Mouse (Mus musculus) hindbrain, postnatal 0 days (tissue): ENCODE results near the gene Hivep2. TPM values are rescaled to one million over a fixed set of nuclear protein-coding genes. Genes with fewer than 3 reads are reported as not detected.

Experiments
- ATAC-seq: fragments of 200-750 bp; cut with Nextera tagmentation; 2 replicates; pipeline ENCODE4 v1.8.0; 2017; ENCODE audit warnings: mild to moderate bottlenecking, moderate TSS enrichment, moderate library complexity
- DNase-seq: peaks from one replicate; pipeline ENCODE4 v3.0.0-alpha.2; 2015; ENCODE audit warnings: low spot score
- H3K27ac ChIP-seq: fragments of 300-500 bp; sonication (generic); 2 replicates; pipeline ENCODE4 v1.5.1; 2014; ENCODE audit warnings: mild to moderate bottlenecking
- H3K27me3 ChIP-seq: fragments of 300-500 bp; sonication (generic); 2 replicates; pipeline ENCODE4 v1.6.1; 2014; ENCODE audit warnings: low read length, mixed read lengths; ENCODE audit not compliant: insufficient read depth
- H3K36me3 ChIP-seq: fragments of 300-500 bp; sonication (generic); 2 replicates; pipeline ENCODE4 v1.6.1; 2014; ENCODE audit warnings: low read length, mixed read lengths; ENCODE audit not compliant: insufficient read depth
- H3K4me1 ChIP-seq: fragments of 300-500 bp; sonication (generic); 2 replicates; pipeline ENCODE4 v1.6.1; 2014; ENCODE audit warnings: antibody characterized with exemption, low read length, mixed read lengths; ENCODE audit not compliant: insufficient read depth
- H3K4me2 ChIP-seq: fragments of 300-500 bp; sonication (generic); 2 replicates; pipeline ENCODE4 v1.6.1; 2014; ENCODE audit warnings: low read depth, mild to moderate bottlenecking, low read length, moderate library complexity, mixed read lengths
- H3K4me3 ChIP-seq: fragments of 300-500 bp; sonication (generic); 2 replicates; pipeline ENCODE4 v1.5.1; 2014; ENCODE audit warnings: low read length
- H3K9ac ChIP-seq: fragments of 300-500 bp; sonication (generic); replicated peaks from 2 replicates; pipeline ENCODE4 v1.6.1; 2014; ENCODE audit warnings: mild to moderate bottlenecking, low read length, moderate library complexity, mixed read lengths
- H3K9me3 ChIP-seq: fragments of 300-500 bp; sonication (generic); 2 replicates; pipeline ENCODE4 v1.6.1; 2016; ENCODE audit warnings: low read length, mixed read lengths
- CTCF ChIP-seq: IDR thresholded peaks from 2 replicates; pipeline ENCODE4 v1.5.1; 2016; ENCODE audit warnings: antibody characterized with exemption, control low read depth, low read depth
- WGBS: fragments of 180-500 bp; shearing (Covaris S2); extraction: QIAGEN DNeasy Blood & Tissue Kit; methylation state at CpG from one replicate; pipeline ENCODE4 v1.1.7; 2014; 5-methylcytosine and 5-hydroxymethylcytosine counted together
- polyA plus RNA-seq: library from polyadenylated mRNA; unstranded; fragments of >200 nt; fragmentation: Nextera tagmentation; extraction: Ambion mirVana; gene quantifications from 2 replicates; pipeline ENCODE4 v1.2.1, GENCODE M21; 2015
- total RNA-seq: library from RNA; depleted of rRNA; stranded (reverse); fragments of >200 nt; gene quantifications from 2 replicates; pipeline ENCODE4 v1.2.3, GENCODE M21; 2014

Gene Hivep2
- total and polyA plus RNA-seq, 2 experiments from 2014 or later = 13.6 to 43.5 TPM

DNA sequence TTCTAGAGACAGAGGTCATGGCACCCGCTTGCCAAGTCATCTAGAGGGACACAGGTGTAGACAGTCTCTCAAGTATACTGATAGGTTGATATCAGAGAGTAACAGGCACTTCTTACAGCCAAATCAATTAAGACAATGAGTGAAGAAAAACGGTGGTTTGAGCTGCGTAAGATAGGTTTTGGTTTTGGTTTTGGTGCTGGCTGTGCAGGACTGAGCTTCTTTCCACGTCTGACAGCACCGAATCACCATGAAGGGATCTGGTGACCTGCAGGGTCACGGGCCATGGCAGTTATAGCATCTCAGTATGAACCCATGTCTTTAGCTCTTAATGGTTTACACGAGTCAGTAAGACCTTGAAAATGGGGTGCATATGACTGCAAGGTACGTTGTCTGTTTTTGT is 84.7 kb downstream of the Hivep2 start:
- no peak for ATAC-seq
- no peak overlapping the region for H3K9ac ChIP-seq
- no peaks in the 10 kb centered on the region for H3K27me3 ChIP-seq
- WGBS = 94% methylated on average over 8 of the region's 8 CpGs
- H3K27ac ChIP-seq = no peak overlapping the region
- no peak overlapping the region for H3K4me3 ChIP-seq
- peaks cover 12% of the 10 kb centered on the region; the same call in 1 of the 2 replicates for H3K4me1 ChIP-seq
- no peaks in the 10 kb centered on the region for H3K36me3 ChIP-seq
- H3K4me2 ChIP-seq = no peak overlapping the region
- no peak for DNase-seq
- no peaks in the 10 kb centered on the region for H3K9me3 ChIP-seq
- no peak for TF ChIP-seq CTCF

DNA sequence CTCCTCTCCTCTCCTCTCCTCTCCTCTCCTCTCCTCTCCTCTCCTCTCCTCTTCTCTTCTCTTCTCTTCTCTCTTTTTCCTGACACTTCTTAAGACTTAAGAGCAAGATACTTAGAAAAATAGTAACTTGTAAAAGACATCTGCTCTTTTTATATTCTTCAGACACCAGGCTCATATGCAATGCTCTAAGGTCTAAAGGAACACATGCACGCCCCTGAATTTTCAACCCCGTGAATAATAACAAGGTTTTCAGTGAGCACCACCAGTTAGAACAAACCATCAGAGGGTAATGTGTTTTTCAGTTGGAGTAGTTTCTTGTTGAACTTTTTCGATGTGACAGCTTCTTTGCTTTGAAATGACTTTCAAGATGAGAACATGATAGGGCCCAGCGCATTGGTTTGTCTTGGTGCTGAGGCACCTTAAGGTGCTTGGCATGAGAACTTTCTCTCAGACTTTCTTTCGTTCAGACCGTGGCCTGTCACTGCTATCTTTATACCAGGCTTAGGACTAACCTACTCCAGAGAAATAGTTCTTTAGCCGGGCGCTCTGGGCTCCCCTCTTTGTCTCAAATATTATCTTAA is 86.3 kb downstream of the Hivep2 start:
- Histone ChIP-seq H3K4me2 (no peak overlapping the region), H3K9me3 (no peaks in the 10 kb centered on the region), H3K27ac (no peak overlapping the region), H3K9ac (no peak overlapping the region), H3K4me1 (peaks cover 18% of the 10 kb centered on the region), H3K27me3 (no peaks in the 10 kb centered on the region), H3K36me3 (no peaks in the 10 kb centered on the region), H3K4me3 (no peak overlapping the region)
- WGBS = 92% methylated on average over 8 of the region's 8 CpGs
- no peak for TF ChIP-seq CTCF
- ATAC-seq (no peak), DNase-seq (no peak)

DNA sequence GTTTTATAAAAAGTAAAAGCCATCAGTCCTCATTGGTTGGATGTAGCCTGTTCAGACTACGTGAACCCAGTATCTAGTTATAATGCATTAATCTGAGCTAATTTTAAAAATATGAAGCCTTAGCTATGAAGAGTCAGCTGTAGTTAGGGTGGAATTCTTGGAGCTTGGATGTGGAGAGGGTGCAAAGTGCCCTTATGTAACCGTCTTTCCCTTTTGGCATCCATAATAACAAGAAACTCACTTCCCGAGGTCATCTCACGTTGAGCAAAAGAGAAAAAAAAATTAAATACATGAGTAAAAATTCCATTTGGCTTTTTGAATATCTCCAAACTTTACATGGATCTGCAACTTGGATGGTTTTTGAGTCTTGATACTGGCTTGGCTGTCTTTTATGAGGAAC is 89.0 kb downstream of the Hivep2 start:
- ATAC-seq = no peak
- DNase-seq = no peak

DNA sequence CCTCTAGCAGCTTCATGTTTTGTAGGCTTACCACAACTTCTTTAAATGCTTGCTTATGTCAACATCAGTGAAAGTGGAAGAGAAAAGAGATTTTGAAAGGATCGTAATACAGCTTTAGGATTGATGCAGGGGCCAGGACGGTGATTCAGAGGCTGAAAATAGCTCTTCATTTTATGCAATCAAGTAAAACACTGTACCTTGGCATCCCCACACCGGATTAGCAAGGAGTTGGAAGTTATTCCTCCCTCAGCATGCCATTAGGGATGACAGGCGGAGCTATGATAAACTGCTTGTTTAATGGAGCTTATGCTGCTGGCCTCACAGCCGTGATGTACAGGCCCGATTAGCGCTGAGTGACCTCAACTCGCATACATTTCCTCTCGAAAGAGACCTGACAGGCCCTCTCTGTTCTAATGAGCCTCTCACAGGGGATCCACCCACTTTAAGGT is 89.7 kb downstream of the Hivep2 start:
- no peaks in the 10 kb centered on the region for H3K9me3 ChIP-seq
- no peaks in the 10 kb centered on the region for H3K36me3 ChIP-seq
- DNase-seq = peak; percentile 51
- no peak overlapping the region for H3K4me2 ChIP-seq
- WGBS = 25% methylated on average over 9 of the region's 9 CpGs
- H3K27me3 ChIP-seq = no peaks in the 10 kb centered on the region
- H3K27ac ChIP-seq = no peak overlapping the region
- peaks cover 22% of the 10 kb centered on the region for H3K4me1 ChIP-seq
- ATAC-seq = peak; percentile 24; the same call in 1 of the 2 replicates
- H3K4me3 ChIP-seq = no peak overlapping the region
- no peak overlapping the region for H3K9ac ChIP-seq
- TF ChIP-seq CTCF = no peak

More for the DNA sequence above, 89.0 kb downstream of the Hivep2 start:
- Histone ChIP-seq H3K9ac (no peak overlapping the region), H3K9me3 (no peaks in the 10 kb centered on the region), H3K4me2 (no peak overlapping the region), H3K36me3 (no peaks in the 10 kb centered on the region), H3K27me3 (no peaks in the 10 kb centered on the region), H3K4me3 (no peak overlapping the region), H3K27ac (no peak overlapping the region), H3K4me1 (peaks cover 22% of the 10 kb centered on the region)
- 78% methylated on average over 4 of the region's 4 CpGs for WGBS
- TF ChIP-seq CTCF = no peak

DNA sequence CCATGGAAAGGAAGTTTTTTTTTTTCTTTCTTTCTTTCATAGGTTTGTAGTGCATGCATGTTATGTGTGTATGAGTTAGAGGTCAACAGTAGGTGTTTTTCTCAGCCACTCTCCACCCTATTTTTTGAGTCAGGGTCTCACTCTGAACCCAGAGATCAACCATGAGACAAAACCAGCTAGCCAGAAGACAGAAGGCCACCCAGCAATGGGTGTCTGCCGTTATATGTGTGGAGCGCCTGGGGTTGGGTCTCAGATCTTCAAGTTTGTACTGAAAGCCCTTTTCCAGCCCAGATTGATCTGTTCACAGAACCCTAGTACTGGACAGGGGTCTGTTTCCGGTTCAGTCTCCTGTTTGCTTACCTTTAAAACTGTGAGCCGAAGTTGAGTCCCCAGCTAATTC is 90.2 kb downstream of the Hivep2 start:
- Histone ChIP-seq H3K36me3 (no peaks in the 10 kb centered on the region), H3K4me1 (peaks cover 22% of the 10 kb centered on the region), H3K9me3 (no peaks in the 10 kb centered on the region), H3K4me2 (no peak overlapping the region), H3K27ac (0 out of 2 replicates have a peak overlapping the region, but pooled peaks have one; percentile 26), H3K4me3 (no peak overlapping the region), H3K9ac (no peak overlapping the region), H3K27me3 (no peaks in the 10 kb centered on the region)
- WGBS = 65% methylated on average over 4 of the region's 4 CpGs
- no peak for TF ChIP-seq CTCF
- no peak for DNase-seq
- ATAC-seq = no peak

DNA sequence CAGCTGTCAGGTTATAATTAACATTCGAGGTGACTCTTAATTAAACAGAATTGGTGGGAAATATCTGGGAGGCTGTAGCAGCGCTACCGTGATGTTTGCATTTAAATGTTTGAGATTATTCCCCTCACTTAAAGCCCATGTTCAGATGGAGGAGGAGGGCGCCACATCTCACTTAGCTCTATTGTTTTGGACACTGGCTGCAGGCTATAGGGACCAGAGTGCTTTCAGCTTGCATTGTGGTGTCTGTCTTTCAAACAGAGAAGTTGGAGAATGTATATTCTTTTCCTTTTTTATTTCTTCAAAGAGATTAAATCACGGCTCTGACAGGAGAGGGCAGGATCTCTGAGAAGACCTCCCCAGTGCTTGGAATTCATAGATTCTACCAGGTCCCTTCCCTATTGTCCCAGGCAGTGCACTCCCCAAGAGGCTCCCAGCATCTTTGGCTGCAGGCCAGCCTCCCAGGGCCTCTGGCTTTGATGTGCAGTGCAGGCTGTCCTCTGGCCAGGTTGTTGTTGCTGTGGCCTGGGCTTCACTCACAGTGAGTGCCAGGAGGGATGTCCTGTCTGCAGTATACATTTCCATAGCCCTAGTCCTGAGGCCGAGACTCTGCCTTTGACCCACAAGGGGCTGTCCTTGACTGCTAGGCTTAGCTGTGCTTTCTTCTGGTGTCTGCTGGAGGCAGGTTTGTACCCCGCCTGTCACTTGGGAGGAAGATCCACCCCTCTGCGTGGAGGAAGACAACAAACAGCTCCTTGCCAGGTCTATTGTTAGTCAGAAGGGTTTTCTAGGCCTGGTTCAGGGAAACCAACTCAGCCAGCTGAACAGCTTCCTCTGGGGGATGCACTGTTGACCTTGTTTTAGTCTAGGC is 90.9 kb downstream of the Hivep2 start:
- peak; percentile 74 for DNase-seq
- WGBS = 24% methylated on average over 8 of the region's 8 CpGs
- Histone ChIP-seq H3K4me1 (peaks cover 22% of the 10 kb centered on the region), H3K27ac (peak overlapping the region; percentile 49; the same call in 1 of the 2 replicates), H3K27me3 (no peaks in the 10 kb centered on the region), H3K36me3 (no peaks in the 10 kb centered on the region), H3K4me3 (no peak overlapping the region), H3K4me2 (no peak overlapping the region), H3K9ac (no peak overlapping the region), H3K9me3 (no peaks in the 10 kb centered on the region)
- TF ChIP-seq CTCF = no peak
- ATAC-seq = peak; percentile 68
